Mouse (Mus musculus) hindbrain, embryonic 10.5 days (tissue): ENCODE results near the gene Ap2s1. TPM values are rescaled to one million over a fixed set of nuclear protein-coding genes. Genes with fewer than 3 reads are reported as not detected.
A peak's percentile ranks its signal among the peaks of the same experiment; 100 is the strongest.

Experiments
- DNase-seq: peaks from one replicate; pipeline ENCODE4 v3.0.0-alpha.2; 2017; ENCODE audit warnings: low spot score
- H3K27ac ChIP-seq: fragments of 300-500 bp; sonication (generic); 2 replicates; pipeline ENCODE4 v1.5.1; 2016; ENCODE audit warnings: mild to moderate bottlenecking, moderate library complexity
- H3K27me3 ChIP-seq: fragments of 300-500 bp; sonication (generic); 2 replicates; pipeline ENCODE4 v1.6.1; 2016; ENCODE audit warnings: mild to moderate bottlenecking; ENCODE audit not compliant: poor library complexity, insufficient read depth, severe bottlenecking
- H3K36me3 ChIP-seq: fragments of 300-500 bp; sonication (generic); 2 replicates; pipeline ENCODE4 v1.6.1; 2016; ENCODE audit warnings: mild to moderate bottlenecking, moderate library complexity
- H3K4me1 ChIP-seq: fragments of 300-500 bp; sonication (generic); replicated peaks from 2 replicates; pipeline ENCODE4 v1.6.1; 2016; ENCODE audit warnings: mild to moderate bottlenecking
- H3K4me3 ChIP-seq: fragments of 300-500 bp; sonication (generic); 2 replicates; pipeline ENCODE4 v1.5.1; 2016; ENCODE audit warnings: mild to moderate bottlenecking, moderate library complexity
- H3K9me3 ChIP-seq: fragments of 300-500 bp; sonication (generic); 2 replicates; pipeline ENCODE4 v1.6.1; 2016; ENCODE audit warnings: mild to moderate bottlenecking, moderate library complexity
- WGBS: fragments of 180-500 bp; shearing (Covaris S2); methylation state at CpG from one replicate; pipeline ENCODE4 v1.1.7; 2016; 5-methylcytosine and 5-hydroxymethylcytosine counted together
- polyA plus RNA-seq: library from polyadenylated mRNA; unstranded; fragments of >200 nt; fragmentation: Nextera tagmentation; extraction: Ambion mirVana; gene quantifications from 2 replicates; pipeline ENCODE4 v1.2.1, GENCODE M21; 2016

Ap2s1 gene
- polyA plus RNA-seq, 1 experiment from 2014 or later, result 316 TPM

DNA sequence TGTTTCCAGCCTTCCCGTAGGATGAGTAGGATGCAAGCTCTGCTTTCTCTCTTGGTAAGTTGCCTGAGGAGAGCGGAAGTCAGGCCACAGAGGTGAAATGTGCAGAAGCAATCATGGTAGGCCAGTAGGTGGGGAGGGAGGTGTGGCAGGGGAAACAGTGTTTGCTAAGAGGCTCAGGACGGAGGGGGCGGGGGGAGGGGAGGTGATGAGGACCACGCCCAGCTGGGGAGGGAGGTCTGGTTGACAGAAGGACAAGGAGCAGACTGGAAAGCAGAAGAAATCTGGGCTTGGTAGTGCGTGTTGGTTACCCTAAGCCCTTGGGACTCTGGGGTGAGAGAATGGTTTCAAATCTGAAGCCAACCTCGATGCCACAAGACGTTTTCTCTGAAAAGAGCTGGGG lies 22.1 kb downstream of the Ap2s1 start:
- no peak overlapping the region for H3K27ac ChIP-seq
- peak; percentile 31 for DNase-seq

DNA sequence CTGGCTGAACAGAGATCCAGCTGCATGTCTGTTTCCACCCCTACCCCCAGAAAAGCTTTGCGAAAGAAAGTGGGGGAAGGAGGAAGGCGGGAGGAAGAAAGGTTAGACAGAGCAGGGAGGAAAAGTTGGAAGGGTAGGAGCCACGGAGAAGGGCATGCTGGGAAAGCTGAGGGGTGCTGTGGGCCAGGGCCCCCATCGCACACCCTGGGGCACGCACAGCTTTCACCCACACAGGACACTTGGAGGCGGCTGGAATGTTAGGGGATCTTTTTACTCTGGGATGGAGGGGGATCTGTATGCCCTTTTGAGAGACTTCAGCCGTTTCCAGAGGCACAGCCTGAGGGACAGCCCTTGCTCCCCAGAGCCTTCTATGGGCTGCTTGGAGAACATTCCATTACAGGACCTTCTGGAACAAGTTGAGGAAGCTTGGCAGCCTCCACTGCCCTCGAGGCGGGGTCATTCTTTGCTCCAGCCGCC lies 22.8 kb downstream of the Ap2s1 start:
- H3K27ac ChIP-seq, result no peak overlapping the region
- DNase-seq, result no peak

More for the DNA sequence above, 22.1 kb downstream of the Ap2s1 start:
- no peaks in the 10 kb centered on the region for H3K36me3 ChIP-seq
- H3K4me3 ChIP-seq, result no peak overlapping the region
- WGBS, result 24% methylated on average over 8 of the region's 8 CpGs
- no peaks in the 10 kb centered on the region for H3K9me3 ChIP-seq
- peaks cover 13% of the 10 kb centered on the region for H3K4me1 ChIP-seq
- H3K27me3 ChIP-seq, result no peaks in the 10 kb centered on the region

DNA sequence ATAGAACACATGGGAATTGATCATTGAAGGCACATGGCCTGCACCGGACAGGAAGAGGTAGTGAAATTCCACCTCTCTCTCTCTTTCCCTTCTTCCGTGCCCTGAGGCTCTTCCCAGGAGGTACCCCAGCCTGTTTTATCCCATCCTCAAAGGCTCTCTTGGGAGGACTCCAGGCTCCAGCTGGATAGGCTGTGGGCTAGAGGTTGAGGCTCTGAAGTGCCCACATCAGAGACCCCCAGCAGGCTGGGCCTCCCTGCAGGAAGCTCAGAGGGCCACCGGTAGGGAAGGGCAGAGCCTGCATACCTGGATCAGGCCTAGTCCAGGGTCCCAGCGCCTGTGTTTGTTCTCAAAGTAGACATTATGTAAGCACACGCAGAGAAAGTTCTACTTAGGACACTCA lies 23.4 kb downstream of the Ap2s1 start:
- Histone ChIP-seq H3K27me3 (no peaks in the 10 kb centered on the region), H3K9me3 (no peaks in the 10 kb centered on the region), H3K4me3 (no peak overlapping the region), H3K36me3 (no peaks in the 10 kb centered on the region), H3K4me1 (peaks cover 21% of the 10 kb centered on the region), H3K27ac (no peak overlapping the region)
- 52% methylated on average over 5 of the region's 5 CpGs for WGBS
- DNase-seq, result no peak

More for the DNA sequence above, 22.8 kb downstream of the Ap2s1 start:
- H3K9me3 ChIP-seq, result no peaks in the 10 kb centered on the region
- no peak overlapping the region for H3K4me3 ChIP-seq
- whole genome bisulfite sequencing, result 57% methylated on average over 10 of the region's 10 CpGs
- H3K27me3 ChIP-seq, result no peaks in the 10 kb centered on the region
- peaks cover 15% of the 10 kb centered on the region for H3K4me1 ChIP-seq
- no peaks in the 10 kb centered on the region for H3K36me3 ChIP-seq

DNA sequence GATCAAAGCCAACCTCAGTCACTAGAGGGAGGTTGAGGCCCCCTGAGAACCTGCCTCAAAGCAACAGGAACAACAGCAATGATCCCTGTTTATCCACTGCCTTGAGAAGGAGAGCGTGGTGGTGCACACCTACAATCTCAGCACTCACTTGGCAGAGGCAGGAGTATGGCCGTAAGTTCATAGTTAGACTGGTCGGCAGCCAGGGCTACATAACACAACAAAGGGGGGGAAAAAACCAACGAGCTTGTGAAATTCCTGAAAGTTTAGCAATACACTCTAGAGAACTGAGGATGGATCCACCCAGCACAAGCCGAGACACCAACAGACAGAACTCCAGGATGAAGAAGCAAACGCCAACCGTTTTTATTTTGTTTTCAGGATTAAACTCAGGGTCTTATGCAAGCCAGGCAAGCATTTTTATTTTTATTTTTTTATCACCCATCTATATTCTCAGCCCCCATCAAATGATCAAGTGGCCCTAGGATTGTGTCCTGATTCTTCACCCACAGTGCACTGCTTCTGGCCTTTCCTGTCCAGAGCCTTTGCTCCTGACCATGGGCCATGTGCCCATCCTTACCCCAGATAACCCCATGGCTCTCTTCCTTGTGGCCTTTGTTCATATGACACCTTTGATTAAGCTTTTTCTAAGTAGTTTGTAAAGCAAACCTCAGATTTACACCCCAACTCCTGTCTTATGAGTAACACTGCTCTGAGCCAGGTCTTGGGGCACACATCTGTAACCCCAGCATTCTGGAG lies 25.4 kb downstream of the Ap2s1 start:
- Histone ChIP-seq H3K27ac (no peak overlapping the region), H3K9me3 (no peaks in the 10 kb centered on the region), H3K27me3 (no peaks in the 10 kb centered on the region), H3K4me1 (peaks cover 26% of the 10 kb centered on the region), H3K36me3 (no peaks in the 10 kb centered on the region), H3K4me3 (no peak overlapping the region)
- DNase-seq, result no peak
- 91% methylated on average over 7 of the region's 7 CpGs for WGBS

DNA sequence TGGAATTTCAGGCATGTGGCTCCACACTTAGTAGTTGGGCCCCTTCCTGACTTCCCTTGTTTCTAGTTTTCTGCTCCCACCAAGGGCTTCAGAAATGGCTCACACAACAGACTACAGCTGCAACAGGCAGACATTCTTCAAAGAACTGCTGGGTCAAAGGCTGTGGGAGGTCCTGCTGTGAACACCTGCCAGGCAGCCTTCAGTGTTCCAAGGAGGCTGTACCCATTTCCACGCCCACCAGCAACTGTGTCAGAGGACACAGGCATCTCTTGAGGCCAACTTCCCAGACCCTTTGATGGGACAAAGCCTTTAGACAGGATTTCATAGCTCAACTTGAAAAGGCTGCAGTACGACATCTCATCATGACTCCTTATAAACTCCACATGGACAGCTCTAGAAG lies 28.2 kb downstream of the Ap2s1 start:
- H3K36me3 ChIP-seq, result no peaks in the 10 kb centered on the region
- peaks cover 11% of the 10 kb centered on the region; the same call in 1 of the 2 replicates for H3K9me3 ChIP-seq
- no peaks in the 10 kb centered on the region for H3K27me3 ChIP-seq
- peak overlapping the region; percentile 62 for H3K27ac ChIP-seq
- 11% methylated on average over 2 of the region's 2 CpGs for WGBS
- peaks cover 12% of the 10 kb centered on the region for H3K4me1 ChIP-seq
- no peak overlapping the region for H3K4me3 ChIP-seq
- DNase-seq, result peak; percentile 40

DNA sequence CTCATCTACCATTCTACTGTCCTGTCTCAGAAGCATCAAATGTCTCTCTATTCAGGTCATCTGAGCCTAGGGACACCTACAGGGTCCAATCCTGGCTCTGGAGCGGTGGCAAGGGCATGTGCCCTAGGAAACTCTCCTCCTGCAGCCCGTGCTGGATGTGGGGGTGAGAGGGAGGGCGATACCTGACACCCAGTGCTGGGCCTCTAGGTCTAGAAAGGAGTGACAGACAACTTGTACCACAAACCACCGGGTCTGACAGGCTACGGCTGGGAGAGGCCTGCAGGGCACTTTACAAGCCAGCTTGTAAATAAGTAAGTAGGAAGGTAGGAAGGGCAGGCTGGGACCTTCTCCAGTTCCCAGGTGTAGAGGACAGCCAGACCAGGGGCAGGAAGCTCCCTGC lies 37.7 kb downstream of the Ap2s1 start:
- Histone ChIP-seq H3K9me3 (peaks cover 12% of the 10 kb centered on the region), H3K4me3 (no peak overlapping the region), H3K4me1 (peaks cover 3% of the 10 kb centered on the region; the same call in 1 of the 2 replicates), H3K36me3 (no peaks in the 10 kb centered on the region), H3K27me3 (no peaks in the 10 kb centered on the region), H3K27ac (no peak overlapping the region)
- no peak for DNase-seq
- 63% methylated on average over 5 of the region's 5 CpGs for WGBS

DNA sequence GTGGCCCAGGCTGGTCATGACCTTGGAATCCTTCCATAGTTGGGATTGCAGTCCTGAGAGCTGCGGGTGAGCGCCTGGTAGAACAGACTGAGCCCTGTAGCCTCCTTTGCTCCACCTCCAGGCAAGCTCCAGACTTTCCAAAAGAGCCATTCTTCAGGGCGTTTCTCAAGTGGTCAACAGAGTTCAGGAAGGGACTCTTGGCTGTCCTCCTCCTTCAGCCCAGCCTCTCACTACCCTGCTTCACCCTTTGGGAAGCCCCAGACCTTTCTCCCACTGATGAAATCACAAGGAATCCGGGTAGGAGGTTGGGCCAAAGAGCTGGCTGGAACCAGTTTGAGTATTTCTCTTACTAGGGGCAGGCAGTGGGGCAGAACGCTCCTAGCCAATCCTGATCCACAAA lies 41.9 kb downstream of the Ap2s1 start:
- H3K27me3 ChIP-seq, result no peaks in the 10 kb centered on the region
- no peak for DNase-seq
- H3K27ac ChIP-seq, result 0 out of 2 replicates have a peak overlapping the region, but pooled peaks have one; percentile 5
- 0 out of 2 replicates have a peak, but pooled peaks cover 2% of the 10 kb centered on the region for H3K9me3 ChIP-seq
- no peaks in the 10 kb centered on the region for H3K36me3 ChIP-seq
- H3K4me3 ChIP-seq, result no peak overlapping the region
- H3K4me1 ChIP-seq, result peaks cover 42% of the 10 kb centered on the region
- WGBS, result 68% methylated on average over 5 of the region's 5 CpGs

DNA sequence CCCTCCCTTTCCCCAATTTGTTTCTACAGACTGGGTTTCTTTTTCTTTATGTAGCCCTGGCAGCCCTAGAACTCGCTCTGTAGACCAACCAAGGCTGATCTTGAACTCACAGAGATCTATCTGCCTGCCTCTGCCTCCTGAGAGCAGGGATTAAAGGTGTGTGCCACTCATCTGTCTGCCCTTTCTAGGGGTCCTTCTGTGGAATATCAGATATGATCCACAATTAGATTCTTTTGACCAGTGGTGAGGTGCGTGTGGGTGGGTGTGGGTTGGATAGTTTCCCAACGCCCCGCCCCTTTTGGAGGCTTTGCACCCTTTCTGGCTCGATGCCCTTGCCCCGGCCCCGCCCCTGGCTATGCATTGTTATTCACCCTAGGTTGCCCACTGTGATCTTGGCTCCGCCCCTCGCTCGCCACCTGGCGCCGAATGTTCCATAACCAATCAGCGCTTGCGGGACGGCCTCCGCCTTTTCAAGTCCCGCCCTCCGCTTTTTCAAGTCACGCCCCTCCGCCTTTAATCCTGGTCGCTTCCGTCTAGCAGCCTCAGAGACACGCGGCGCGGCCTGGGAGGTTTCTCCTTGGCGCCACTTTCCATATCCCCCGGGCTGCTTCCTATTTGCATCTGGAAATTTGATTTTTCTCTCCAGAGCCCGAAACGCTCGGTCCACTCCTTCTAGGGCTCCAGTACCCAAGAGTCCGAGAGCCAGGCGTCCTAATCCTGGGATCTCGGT lies 42.8 kb downstream of the Ap2s1 start, which contains the start of gene Slc1a5:
TSS of gene Slc1a5 (plus strand) at position 516 of the 730 bp plus-strand sequence.
- Histone ChIP-seq H3K4me1 (peaks cover 48% of the 10 kb centered on the region), H3K27me3 (no peaks in the 10 kb centered on the region), H3K36me3 (peaks cover 7% of the 10 kb centered on the region; the same call in 1 of the 2 replicates), H3K27ac (peak within 1 kb of the TSS; percentile 87), H3K9me3 (0 out of 2 replicates have a peak, but pooled peaks cover 2% of the 10 kb centered on the region), H3K4me3 (peak within 1 kb of the TSS; percentile 91)
- peak; percentile 97 for DNase-seq
- 2% methylated on average over 34 of the region's 34 CpGs for WGBS

DNA sequence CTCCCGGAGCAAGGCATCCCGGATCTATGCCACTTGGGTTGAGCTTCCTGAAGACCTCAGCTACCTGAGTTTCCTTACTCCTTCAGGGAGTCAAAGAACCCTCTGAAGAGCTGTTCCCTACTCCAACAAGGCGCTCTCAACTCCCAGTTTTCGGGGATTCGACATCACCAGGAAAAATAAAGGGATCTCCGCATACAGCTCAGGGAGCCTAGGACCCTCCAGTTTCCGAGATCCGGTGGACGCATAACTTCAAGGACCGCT lies 43.3 kb downstream of the Ap2s1 start:
- Histone ChIP-seq H3K36me3 (peaks cover 12% of the 10 kb centered on the region), H3K4me1 (peaks cover 48% of the 10 kb centered on the region), H3K27ac (peak overlapping the region; percentile 87), H3K4me3 (peak overlapping the region; percentile 91), H3K9me3 (0 out of 2 replicates have a peak, but pooled peaks cover 2% of the 10 kb centered on the region), H3K27me3 (no peaks in the 10 kb centered on the region)
- no peak for DNase-seq
- WGBS, result under 1% methylated on average over 10 of the region's 10 CpGs

DNA sequence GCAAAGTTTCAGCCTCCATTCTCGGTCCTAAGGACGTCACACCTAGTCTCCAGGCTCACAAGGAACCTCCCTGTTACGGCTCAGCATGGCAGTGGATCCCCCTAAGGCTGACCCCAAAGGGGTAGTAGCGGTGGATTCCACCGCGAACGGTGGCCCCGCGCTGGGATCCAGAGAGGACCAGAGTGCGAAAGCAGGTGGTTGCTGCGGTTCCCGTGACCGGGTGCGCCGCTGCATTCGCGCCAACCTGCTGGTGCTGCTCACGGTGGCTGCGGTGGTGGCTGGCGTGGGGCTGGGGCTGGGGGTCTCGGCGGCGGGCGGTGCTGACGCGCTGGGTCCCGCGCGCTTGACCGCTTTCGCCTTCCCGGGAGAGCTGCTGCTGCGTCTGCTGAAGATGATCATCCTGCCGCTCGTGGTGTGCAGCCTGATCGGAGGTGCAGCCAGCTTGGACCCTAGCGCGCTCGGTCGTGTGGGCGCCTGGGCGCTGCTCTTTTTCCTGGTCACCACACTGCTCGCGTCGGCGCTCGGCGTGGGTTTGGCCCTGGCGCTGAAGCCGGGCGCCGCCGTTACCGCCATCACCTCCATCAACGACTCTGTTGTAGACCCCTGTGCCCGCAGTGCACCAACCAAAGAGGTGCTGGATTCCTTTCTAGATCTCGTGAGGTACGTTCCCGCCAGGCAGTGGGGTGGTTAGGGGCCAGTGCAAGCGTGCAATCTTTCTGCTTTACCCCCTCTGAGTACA lies 43.8 kb downstream of the Ap2s1 start:
- H3K36me3 ChIP-seq, result peaks cover 16% of the 10 kb centered on the region
- H3K9me3 ChIP-seq, result 0 out of 2 replicates have a peak, but pooled peaks cover 2% of the 10 kb centered on the region
- peak overlapping the region; percentile 91 for H3K4me3 ChIP-seq
- H3K4me1 ChIP-seq, result peaks cover 48% of the 10 kb centered on the region
- H3K27me3 ChIP-seq, result no peaks in the 10 kb centered on the region
- DNase-seq, result peak; percentile 56
- WGBS, result under 1% methylated on average over 60 of the region's 60 CpGs
- peak overlapping the region; percentile 87 for H3K27ac ChIP-seq

DNA sequence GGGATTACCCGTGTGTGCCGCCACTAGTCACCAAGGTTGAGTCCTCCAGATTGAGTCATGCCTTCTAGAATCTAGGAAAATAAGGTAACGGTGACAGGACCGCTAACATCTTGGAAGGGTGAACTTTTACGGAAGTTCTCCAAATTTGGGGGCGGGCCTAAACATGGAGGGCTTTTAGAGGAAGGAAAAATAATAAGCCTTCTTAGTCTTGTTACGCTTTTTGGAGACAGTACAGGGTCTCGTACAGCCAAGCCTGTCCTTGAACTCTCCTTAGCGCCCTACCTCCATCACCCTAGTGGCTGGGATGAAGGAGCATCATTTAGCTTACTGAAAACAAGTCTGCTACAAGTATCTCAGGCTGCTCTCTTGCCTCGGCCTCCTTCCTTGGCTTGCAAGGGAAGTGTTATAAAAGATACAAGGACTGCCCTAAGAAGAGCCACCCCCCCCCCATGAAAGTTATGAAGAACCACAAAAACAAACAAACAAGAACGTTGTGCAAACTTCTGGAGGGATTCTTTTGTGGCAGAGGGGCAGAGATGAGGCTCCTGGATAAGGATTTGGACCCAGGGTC lies 44.4 kb downstream of the Ap2s1 start:
- Histone ChIP-seq H3K27me3 (no peaks in the 10 kb centered on the region), H3K4me1 (peaks cover 48% of the 10 kb centered on the region), H3K4me3 (peak overlapping the region; percentile 91), H3K9me3 (0 out of 2 replicates have a peak, but pooled peaks cover 2% of the 10 kb centered on the region), H3K36me3 (peaks cover 20% of the 10 kb centered on the region), H3K27ac (peak overlapping the region; percentile 87)
- WGBS, result 1% methylated on average over 11 of the region's 11 CpGs
- no peak for DNase-seq

DNA sequence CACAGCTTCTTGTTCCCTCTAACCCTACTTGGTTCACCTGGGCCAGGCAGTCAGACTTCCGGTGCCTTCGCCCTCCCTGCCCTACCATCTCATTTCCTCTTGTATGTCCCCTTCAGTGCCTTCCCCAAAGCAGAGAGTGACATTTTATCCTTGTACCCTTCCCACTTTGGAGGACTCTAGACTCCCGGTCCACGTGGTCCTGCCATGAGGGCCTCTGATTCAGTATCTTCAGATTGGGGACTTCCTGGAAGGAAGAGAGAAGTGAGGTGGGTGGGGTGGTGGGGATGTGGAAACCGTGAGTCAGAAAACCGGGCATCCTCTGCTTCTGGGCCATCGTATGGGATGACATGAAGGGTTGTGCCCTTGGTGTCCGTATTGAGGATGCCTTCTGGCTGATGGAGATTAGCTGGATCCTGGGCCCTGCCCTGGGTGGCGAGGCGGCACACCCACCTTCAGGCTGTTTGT lies 45.0 kb downstream of the Ap2s1 start:
- WGBS, result 19% methylated on average over 10 of the region's 10 CpGs
- peak overlapping the region; percentile 87 for H3K27ac ChIP-seq
- no peak for DNase-seq
- H3K4me1 ChIP-seq, result peaks cover 48% of the 10 kb centered on the region
- H3K27me3 ChIP-seq, result no peaks in the 10 kb centered on the region
- H3K9me3 ChIP-seq, result no peaks in the 10 kb centered on the region
- H3K36me3 ChIP-seq, result peaks cover 26% of the 10 kb centered on the region
- H3K4me3 ChIP-seq, result peak overlapping the region; percentile 91
